Mouse (Mus musculus) liver, postnatal 0 days (tissue): ENCODE data around the gene Wwox.

Source experiments
- CTCF ChIP-seq: sonication (generic); IDR thresholded peaks from 2 replicates; pipeline ENCODE4 v1.5.1; 2016; ENCODE audit warnings: antibody characterized with exemption, low read depth
- EP300 ChIP-seq: IDR thresholded peaks from 2 replicates; pipeline ENCODE4 v1.6.1; 2016; ENCODE audit warnings: antibody characterized with exemption, low read depth, mild to moderate bottlenecking

DNA sequence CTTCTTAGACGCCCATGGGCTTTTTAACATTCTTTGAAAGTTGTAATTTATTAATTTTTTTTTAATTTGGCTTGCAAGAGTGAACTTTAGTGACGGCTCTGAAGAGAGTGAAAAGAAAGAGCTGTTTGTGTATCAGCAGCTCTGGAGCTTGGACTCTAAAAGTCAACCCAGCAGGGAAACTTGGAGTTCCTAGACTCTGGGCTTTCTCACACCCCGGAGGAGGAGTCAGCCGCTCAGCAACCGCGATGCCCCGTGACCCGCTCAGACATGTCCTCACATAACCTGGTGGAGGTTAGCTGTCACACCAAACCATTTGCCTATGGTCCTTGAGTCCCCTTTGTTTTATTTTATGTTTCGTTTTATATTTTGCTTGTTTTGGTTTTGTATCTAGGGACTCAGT, 354.2 kb downstream of the Wwox start:
- TF ChIP-seq EP300 (no peak), CTCF (no peak)
